Mouse (Mus musculus) urinary bladder, postnatal 0 days (tissue): ENCODE measurements around the gene Olfr716. TPM values are rescaled to one million over a fixed set of nuclear protein-coding genes. Genes with fewer than 3 reads are reported as not detected.

Experiments
- polyA plus RNA-seq: library from polyadenylated mRNA; unstranded; fragments of >200 nt; fragmentation: Nextera tagmentation; extraction: Ambion mirVana; gene quantifications from 2 replicates; pipeline ENCODE4 v1.2.1, GENCODE M21; 2015

The Olfr716 gene
- polyA plus RNA-seq: not detected in 2 replicates

GRCm38 (mm10) chr7:107138027-107138426, at the start of gene Olfr716:
TSS of gene Olfr716 (plus strand) at chr7:107138327.

GRCm38 (mm10) chr7:107092920-107093319, 45.2 kb upstream of the Olfr716 start, which contains the start of gene Olfr17:
TSS of gene Olfr17 (plus strand) at chr7:107093220.

GRCm38 (mm10) chr7:107110269-107110668, 27.9 kb upstream of the Olfr716 start, which contains the start of gene Olfr715b:
TSS of gene Olfr715b (minus strand) at chr7:107110369.

GRCm38 (mm10) chr7:107130983-107131382, 7.1 kb upstream of the Olfr716 start, which contains the start of gene Olfr715:
TSS of gene Olfr715 (minus strand) at chr7:107131083.

GRCm38 (mm10) chr7:107166690-107167089, 28.6 kb downstream of the Olfr716 start, which contains the start of gene Nlrp14:
TSS of gene Nlrp14 (plus strand) at chr7:107166990.

Other genes with a start within 250 kb of the Olfr716 start
- not detected in 2 replicates for gene Olfr707, start 237.1 kb upstream of the Olfr716 start, polyA plus RNA-seq
- gene Olfr1532-ps1, start 230.3 kb upstream of the Olfr716 start, polyA plus RNA-seq: not detected in 2 replicates
- gene Olfr709-ps1, start 206.1 kb upstream of the Olfr716 start, polyA plus RNA-seq: not detected in 2 replicates
- gene Olfr710, start 190.0 kb upstream of the Olfr716 start, polyA plus RNA-seq: not detected in 2 replicates
- gene Olfr6, start 174.4 kb upstream of the Olfr716 start, polyA plus RNA-seq: not detected in 2 replicates
- not detected in 2 replicates for gene Olfr711, start 162.9 kb upstream of the Olfr716 start, polyA plus RNA-seq
- not detected in 2 replicates for gene Olfr2, start 132.3 kb upstream of the Olfr716 start, polyA plus RNA-seq
- gene Olfr713, start 107.2 kb upstream of the Olfr716 start, polyA plus RNA-seq: not detected in 2 replicates
- gene Olfr714, start 67.3 kb upstream of the Olfr716 start, polyA plus RNA-seq: not detected in 2 replicates
- not detected in 2 replicates for gene Olfr17, start 45.1 kb upstream of the Olfr716 start, polyA plus RNA-seq
- not detected in 2 replicates for gene Olfr715b, start 28.0 kb upstream of the Olfr716 start, polyA plus RNA-seq
- gene Olfr715, start 7.2 kb upstream of the Olfr716 start, polyA plus RNA-seq: not detected in 2 replicates
- not detected in 2 replicates for gene Nlrp14, start 28.7 kb downstream of the Olfr716 start, polyA plus RNA-seq
- not detected in 2 replicates for gene Rbmxl2, start 71.1 kb downstream of the Olfr716 start, polyA plus RNA-seq
- gene Syt9, start 232.4 kb downstream of the Olfr716 start, polyA plus RNA-seq: 0.25 and 0.46 TPM in 2 replicates